Mouse (Mus musculus): ENCODE measurements around the gene Ppp6r1. TPM values are rescaled to one million over a fixed set of nuclear protein-coding genes. Genes with fewer than 3 reads are reported as not detected.
A peak's percentile ranks its signal among the peaks of the same experiment; 100 is the strongest.

Gene Ppp6r1
- total RNA-seq, 2 experiments from 2014 or later, result 73.6 to 84.3 TPM

- peak; percentile 25 for ATAC-seq (replicated peaks; ENCODE audit: low FRiP score, poor library complexity, severe bottlenecking)
These were observed 501 bp downstream of the Ppp6r1 start for GRCm38 (mm10) chr7:4658128-4658907.

GRCm38 (mm10) chr7:4657521-4658127 lies 1.2 kb downstream of the Ppp6r1 start:
- ATAC-seq (replicated peaks; ENCODE audit: low FRiP score, poor library complexity, severe bottlenecking), result peak; percentile 23

- no peak for ATAC-seq (replicated peaks; ENCODE audit: low FRiP score, poor library complexity, severe bottlenecking)
These were observed 2.0 kb downstream of the Ppp6r1 start for GRCm38 (mm10) chr7:4656818-4657217.

GRCm38 (mm10) chr7:4655916-4656315 lies 2.9 kb downstream of the Ppp6r1 start:
- no peak for ATAC-seq (replicated peaks; ENCODE audit: low FRiP score, poor library complexity, severe bottlenecking)

GRCm38 (mm10) chr7:4655393-4655792 lies 3.4 kb downstream of the Ppp6r1 start:
- no peak for ATAC-seq (replicated peaks; ENCODE audit: low FRiP score, poor library complexity, severe bottlenecking)

GRCm38 (mm10) chr7:4654221-4654620 lies 4.6 kb downstream of the Ppp6r1 start:
- ATAC-seq (replicated peaks; ENCODE audit: low FRiP score, poor library complexity, severe bottlenecking), result no peak

GRCm38 (mm10) chr7:4653780-4654179 lies 5.0 kb downstream of the Ppp6r1 start:
- ATAC-seq (replicated peaks; ENCODE audit: low FRiP score, poor library complexity, severe bottlenecking), result no peak

- ATAC-seq (replicated peaks; ENCODE audit: low FRiP score, poor library complexity, severe bottlenecking), result no peak
These were observed 5.5 kb downstream of the Ppp6r1 start for GRCm38 (mm10) chr7:4653351-4653750.

GRCm38 (mm10) chr7:4652726-4653125 lies 6.1 kb downstream of the Ppp6r1 start:
- ATAC-seq (replicated peaks; ENCODE audit: low FRiP score, poor library complexity, severe bottlenecking), result no peak

- ATAC-seq (replicated peaks; ENCODE audit: low FRiP score, poor library complexity, severe bottlenecking), result no peak
These were observed 7.2 kb downstream of the Ppp6r1 start for GRCm38 (mm10) chr7:4651581-4651980.

- ATAC-seq (replicated peaks; ENCODE audit: low FRiP score, poor library complexity, severe bottlenecking), result no peak
These were observed 10.8 kb downstream of the Ppp6r1 start for GRCm38 (mm10) chr7:4647992-4648391.

- no peak for ATAC-seq (replicated peaks; ENCODE audit: low FRiP score, poor library complexity, severe bottlenecking)
These were observed 11.5 kb downstream of the Ppp6r1 start for GRCm38 (mm10) chr7:4647291-4647690.

GRCm38 (mm10) chr7:4646806-4647205 lies 12.0 kb downstream of the Ppp6r1 start:
- 0 out of 2 replicates have a peak, but pooled peaks have one; percentile 52 for ATAC-seq (replicated peaks; ENCODE audit: low FRiP score, poor library complexity, severe bottlenecking)

GRCm38 (mm10) chr7:4643225-4643624 lies 15.6 kb downstream of the Ppp6r1 start:
- no peak for ATAC-seq (replicated peaks; ENCODE audit: low FRiP score, poor library complexity, severe bottlenecking)

GRCm38 (mm10) chr7:4641956-4642355 lies 16.9 kb downstream of the Ppp6r1 start:
- ATAC-seq (replicated peaks; ENCODE audit: low FRiP score, poor library complexity, severe bottlenecking), result no peak

GRCm38 (mm10) chr7:4641155-4641554 lies 17.7 kb downstream of the Ppp6r1 start:
- no peak for ATAC-seq (replicated peaks; ENCODE audit: low FRiP score, poor library complexity, severe bottlenecking)

- ATAC-seq (replicated peaks; ENCODE audit: low FRiP score, poor library complexity, severe bottlenecking), result no peak
These were observed 22.6 kb downstream of the Ppp6r1 start for GRCm38 (mm10) chr7:4636179-4636578.

- ATAC-seq (replicated peaks; ENCODE audit: low FRiP score, poor library complexity, severe bottlenecking), result peak; percentile 76
These were observed 27.8 kb downstream of the Ppp6r1 start, which contains the start of gene Tmem86b for GRCm38 (mm10) chr7:4631031-4631430. Gene Tmem86b, minus strand, starts transcription at chr7:4631422.

GRCm38 (mm10) chr7:4630198-4630597 lies 28.6 kb downstream of the Ppp6r1 start:
- peak; percentile 91 for ATAC-seq (replicated peaks; ENCODE audit: low FRiP score, poor library complexity, severe bottlenecking)

GRCm38 (mm10) chr7:4629586-4629985 lies 29.2 kb downstream of the Ppp6r1 start:
- ATAC-seq (replicated peaks; ENCODE audit: low FRiP score, poor library complexity, severe bottlenecking), result peak; percentile 20

- ATAC-seq (replicated peaks; ENCODE audit: low FRiP score, poor library complexity, severe bottlenecking), result no peak
These were observed 32.9 kb downstream of the Ppp6r1 start for GRCm38 (mm10) chr7:4625928-4626327.

Data from erythroid progenitor cell, adult 5-6 weeks (primary cell).